Mouse (Mus musculus) bone marrow, adult 2 months (tissue): ENCODE measurements around the gene Ly9.

ENCODE experiments used
- CTCF ChIP-seq: fragments of 200-500 bp; IDR thresholded peaks from 2 replicates; pipeline ENCODE4 v1.5.1; 2011; ENCODE audit warnings: low read length, control low read depth; ENCODE audit not compliant: control insufficient read depth, insufficient read depth
- POLR2A ChIP-seq: fragments of 200-500 bp; IDR thresholded peaks from 2 replicates; pipeline ENCODE4 v1.6.1; 2011; ENCODE audit warnings: low read depth, mild to moderate bottlenecking, control low read depth, low read length, borderline replicate concordance; ENCODE audit not compliant: control insufficient read depth

- TF ChIP-seq CTCF (no peak), POLR2A (no peak)
These were observed 22.0 kb upstream of the Ly9 start for GRCm38 (mm10) chr1:171629168-171629567.
